Comparison of ENCODE assay signal across 26 mouse cellular contexts in the genomic region with DNA sequence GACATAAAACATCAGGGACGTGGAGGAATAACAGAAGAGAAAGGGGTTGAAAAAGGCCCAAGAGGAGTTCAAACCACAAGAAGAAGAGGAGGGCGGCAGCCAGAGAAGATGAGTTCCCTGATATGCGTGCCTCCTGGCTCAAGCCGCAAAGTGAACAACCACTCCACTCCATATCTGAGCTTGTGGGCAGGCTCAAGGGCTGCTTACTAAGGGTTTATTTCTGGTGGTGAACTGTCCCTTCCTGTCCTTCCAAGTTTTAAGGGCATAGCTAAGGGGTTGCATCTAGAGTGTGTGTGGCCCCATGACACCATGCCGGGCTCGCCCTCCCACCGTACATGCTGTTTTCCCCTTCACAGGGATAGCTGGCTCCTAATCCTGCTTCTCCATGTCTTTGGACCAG. TPM values are rescaled to one million over a fixed set of nuclear protein-coding genes. Genes with fewer than 3 reads are reported as not detected.
DNase-seq lines count a peak whose midpoint lies in the region; ATAC-seq and TF ChIP-seq lines count a peak whose summit lies in the region.
"Had no signal": no experiment of that assay in that cellular context is flagged by ENCODE, and none has a peak within 500 bp of the region (broad histone marks: within the 10 kb centered on the region; RNA-seq: fewer than 3 reads in every experiment).

No protein-coding gene starts in this region.

- TF ChIP-seq POLR2A in myocyte (IDR thresholded peaks at IDR 0.05; ENCODE audit: insufficient read length, low read depth): peak; percentile 23

- no peaks in the 10 kb centered on the region for H3K9me3 ChIP-seq in midbrain, embryonic 11.5 days (ENCODE audit: control insufficient read depth, low read length)
- H3K9me3 ChIP-seq in midbrain, embryonic 14.5 days (ENCODE audit: control insufficient read depth, low read length): no peaks in the 10 kb centered on the region
- no peaks in the 10 kb centered on the region for H3K9me3 ChIP-seq in heart, embryonic 16.5 days (replicated peaks; ENCODE audit: control insufficient read depth, low read length)
- H3K9me3 ChIP-seq: embryonic facial prominence, embryonic 13.5 days; forebrain, embryonic 13.5 days; hindbrain, embryonic 13.5 days; limb, embryonic 10.5 days had no signal

- WGBS in midbrain, embryonic 11.5 days: 91% methylated on average over 7 of the region's 7 CpGs
- 91% methylated on average over 7 of the region's 7 CpGs for WGBS in midbrain, embryonic 14.5 days
- 47% methylated on average over 7 of the region's 7 CpGs for WGBS in heart, embryonic 16.5 days

- H3K36me3 ChIP-seq in midbrain, embryonic 11.5 days (ENCODE audit: control insufficient read depth, insufficient read depth, low read length): no peaks in the 10 kb centered on the region
- no peaks in the 10 kb centered on the region for H3K36me3 ChIP-seq in midbrain, embryonic 14.5 days (ENCODE audit: control insufficient read depth, insufficient read depth, low read length)
- H3K36me3 ChIP-seq in heart, embryonic 16.5 days (ENCODE audit: control insufficient read depth, insufficient read depth): no peaks in the 10 kb centered on the region
- H3K36me3 ChIP-seq in myocyte (ENCODE audit: control insufficient read depth, insufficient read depth): no peaks in the 10 kb centered on the region
- H3K36me3 ChIP-seq: embryonic facial prominence, embryonic 13.5 days; hindbrain, embryonic 13.5 days; limb, embryonic 10.5 days had no signal

- no peak overlapping the region for H3ac ChIP-seq in myocyte (ENCODE audit: control insufficient read depth, insufficient read length)

- no peaks in the 10 kb centered on the region for H3K27me3 ChIP-seq in midbrain, embryonic 11.5 days (ENCODE audit: control insufficient read depth, insufficient read depth, low read length)
- no peaks in the 10 kb centered on the region for H3K27me3 ChIP-seq in midbrain, embryonic 14.5 days (ENCODE audit: control insufficient read depth, insufficient read depth, low read length)
- H3K27me3 ChIP-seq in heart, embryonic 16.5 days (ENCODE audit: control insufficient read depth, insufficient read depth, low read length): no peaks in the 10 kb centered on the region
- H3K27me3 ChIP-seq in myocyte (ENCODE audit: control insufficient read depth, insufficient read depth, insufficient read length): no peaks in the 10 kb centered on the region
- H3K27me3 ChIP-seq: embryonic facial prominence, embryonic 13.5 days; forebrain, embryonic 13.5 days; hindbrain, embryonic 13.5 days had no signal

- H3K4me1 ChIP-seq in midbrain, embryonic 11.5 days (ENCODE audit: control insufficient read depth, insufficient read depth, low read length): 0 out of 2 replicates have a peak, but pooled peaks cover 3% of the 10 kb centered on the region
- H3K4me1 ChIP-seq in midbrain, embryonic 14.5 days (ENCODE audit: control insufficient read depth, insufficient read depth, low read length): peaks cover 7% of the 10 kb centered on the region; the same call in 1 of the 2 replicates
- peaks cover 38% of the 10 kb centered on the region for H3K4me1 ChIP-seq in heart, embryonic 16.5 days (ENCODE audit: control insufficient read depth, insufficient read depth, low read length)

- no peak overlapping the region for H3K4me3 ChIP-seq in midbrain, embryonic 11.5 days (ENCODE audit: low read depth, low read length)
- H3K4me3 ChIP-seq in midbrain, embryonic 14.5 days (replicated peaks; ENCODE audit: low read depth, low read length): no peak overlapping the region
- H3K4me3 ChIP-seq in heart, embryonic 16.5 days (ENCODE audit: low read length): no peak overlapping the region
- no peak overlapping the region for H3K4me3 ChIP-seq in myocyte
- H3K4me3 ChIP-seq: embryonic facial prominence, embryonic 13.5 days; forebrain, embryonic 13.5 days; hindbrain, embryonic 13.5 days; limb, embryonic 10.5 days had no signal

- no peak overlapping the region for H3K4me2 ChIP-seq in midbrain, embryonic 11.5 days
- no peak overlapping the region for H3K4me2 ChIP-seq in midbrain, embryonic 14.5 days (ENCODE audit: low read length)
- H3K4me2 ChIP-seq in heart, embryonic 16.5 days (ENCODE audit: low read depth, low read length): no peak overlapping the region
- H3K4me2 ChIP-seq in myocyte (ENCODE audit: low read depth): peak overlapping the region; percentile 93
- H3K4me2 ChIP-seq: embryonic facial prominence, embryonic 13.5 days; forebrain, embryonic 13.5 days; hindbrain, embryonic 13.5 days had no signal

- H3K9ac ChIP-seq in midbrain, embryonic 11.5 days (ENCODE audit: low read length): no peak overlapping the region
- no peak overlapping the region for H3K9ac ChIP-seq in midbrain, embryonic 14.5 days (replicated peaks; ENCODE audit: low read length)
- H3K9ac ChIP-seq in heart, embryonic 16.5 days (ENCODE audit: low read length): no peak overlapping the region
- H3K9ac ChIP-seq: embryonic facial prominence, embryonic 13.5 days; forebrain, embryonic 13.5 days; hindbrain, embryonic 13.5 days had no signal

- H3K79me2 ChIP-seq in myocyte (ENCODE audit: control insufficient read depth, insufficient read depth): peaks cover 1% of the 10 kb centered on the region

- ATAC-seq in midbrain, embryonic 11.5 days (ENCODE audit: low FRiP score): no peak
- ATAC-seq in midbrain, embryonic 14.5 days (ENCODE audit: low FRiP score, low TSS enrichment): no peak
- peak; percentile 47; the same call in 1 of the 2 replicates for ATAC-seq in heart, embryonic 16.5 days (replicated peaks; ENCODE audit: extremely low read depth, insufficient read depth, low FRiP score)
- ATAC-seq: forebrain, embryonic 13.5 days had no signal

- H3K27ac ChIP-seq in midbrain, embryonic 11.5 days (ENCODE audit: low read depth, low read length): no peak overlapping the region
- no peak overlapping the region for H3K27ac ChIP-seq in midbrain, embryonic 14.5 days (replicated peaks; ENCODE audit: low read depth, low read length)
- H3K27ac ChIP-seq in heart, embryonic 16.5 days (ENCODE audit: low read length): peak overlapping the region; percentile 76
- H3K27ac ChIP-seq: embryonic facial prominence, embryonic 13.5 days; forebrain, embryonic 13.5 days; hindbrain, embryonic 13.5 days; limb, embryonic 10.5 days; stomach, postnatal 0 days had no signal

- peak; percentile 94 for DNase-seq in heart, adult 11 months
- no peak for DNase-seq in heart, adult 9 months (ENCODE audit: low spot score in 2 of 2)
- DNase-seq in midbrain, embryonic 11.5 days (ENCODE audit: low spot score, missing footprints): peak; percentile 45
- no peak for DNase-seq in midbrain, embryonic 14.5 days
- DNase-seq in right cerebral cortex, postnatal 4 days: no peak
- DNase-seq in layer of hippocampus, postnatal 10 days (ENCODE audit: low spot score in 2 of 2): no peak
- DNase-seq: adrenal gland, adult 8-10 months; cerebellum, adult 11-12 months; embryo, embryonic 11 days; gastrocnemius, postnatal 10 days; kidney, adult 18-20 months; layer of hippocampus, adult 9-11 months; lung, adult 18-20 months; lung, postnatal 10 days; thymus, adult 2 months; thymus, postnatal 4 days had no signal

TF ChIP-seq in myocyte, 11 proteins besides CTCF, POLR2A, EP300 and RAD21:
- TF ChIP-seq REST (IDR thresholded peaks at IDR 0.05; ENCODE audit: insufficient read depth, insufficient read length) (no peak), MYOD1 (IDR thresholded peaks at IDR 0.05; ENCODE audit: control insufficient read depth in 1 of 3, insufficient read length in 2 of 3, low read depth in 2 of 3) (peak in 1 of 3 experiments; percentile 22), USF1 (IDR thresholded peaks at IDR 0.05; ENCODE audit: low read depth) (no peak)

RNA-seq across cellular contexts. Expression of a gene that starts 4.4 kb away (rescaled TPM):
- polyA plus RNA-seq in midbrain, embryonic 11.5 days (2014; fragmentation: Nextera tagmentation; extraction: Ambion mirVana): 0.01 and 0.08 TPM in 2 replicates
- polyA plus RNA-seq in midbrain, embryonic 14.5 days (2014; fragmentation: Nextera tagmentation; extraction: Ambion mirVana): 0.12 and 0.18 TPM in 2 replicates
- polyA plus RNA-seq in heart, embryonic 16.5 days (2015; fragmentation: Nextera tagmentation; extraction: Ambion mirVana): 18.7 and 19.1 TPM in 2 replicates
- 22.3 TPM for polyA plus RNA-seq in myocyte (2012; fragmentation: generic; extraction: Trizol)
- total RNA-seq in layer of hippocampus, postnatal 10 days (2021): 1 to 10 TPM; 1.3 TPM
- polyA plus RNA-seq: liver, adult 2 months had no signal

RNA-seq across cellular contexts. Expression of a gene that starts 6.8 kb away (rescaled TPM):
- polyA plus RNA-seq in midbrain, embryonic 11.5 days (2014; fragmentation: Nextera tagmentation; extraction: Ambion mirVana): not detected in 2 replicates
- polyA plus RNA-seq in midbrain, embryonic 14.5 days (2014; fragmentation: Nextera tagmentation; extraction: Ambion mirVana): not detected in 2 replicates
- polyA plus RNA-seq in heart, embryonic 16.5 days (2015; fragmentation: Nextera tagmentation; extraction: Ambion mirVana): 0.36 and 0.45 TPM in 2 replicates
- polyA plus RNA-seq in myocyte (2012; fragmentation: generic; extraction: Trizol): 0.24 TPM
- under 1 TPM in 1 of 2 experiments, not detected in 1; 0.20 TPM for total RNA-seq in layer of hippocampus, postnatal 10 days (2021)
- total RNA-seq: ES-E14; liver, adult 2 months; neutrophil, adult 5-6 weeks had no signal
- polyA plus RNA-seq: embryonic facial prominence, embryonic 13.5 days; forebrain, embryonic 13.5 days; limb, embryonic 10.5 days; liver, adult 2 months; stomach, postnatal 0 days; thymus, adult 2 months had no signal

Comparison
In these comparisons a context has a peak if more than half of its experiments do, and no peak if none do; other contexts are left out.
1. DNase-seq: peak in heart, adult 11 months (single experiment) and midbrain, embryonic 11.5 days (single experiment); none in heart, adult 9 months (0 of 2), midbrain, embryonic 14.5 days (single experiment), right cerebral cortex, postnatal 4 days (single experiment) and layer of hippocampus, postnatal 10 days (0 of 2).
2. RNA of a gene that starts 4.4 kb away (polyA plus RNA-seq): 22.3 TPM in myocyte (single experiment) and 18.7 to 19.1 TPM in heart, embryonic 16.5 days; 0.12 to 0.18 TPM in midbrain, embryonic 14.5 days and 0.01 to 0.08 TPM in midbrain, embryonic 11.5 days; every median in the first group is over 10 times any median in the second.